Mouse (Mus musculus): ENCODE data around the gene Fam168a. TPM values are rescaled to one million over a fixed set of nuclear protein-coding genes. Genes with fewer than 3 reads are reported as not detected.

The Fam168a gene
- polyA plus RNA-seq, 1 experiment from 2014 or later, result 33.3 TPM

- Histone ChIP-seq H3K4me2 (peak overlapping the region; percentile 17; the same call in 1 of the 2 replicates), H3K4me1 (no peaks in the 10 kb centered on the region), H3K27me3 (replicated peaks) (no peaks in the 10 kb centered on the region), H3K9ac (no peak overlapping the region), H3K9me3 (no peaks in the 10 kb centered on the region), H3K4me3 (replicated peaks) (no peak overlapping the region), H3K36me3 (no peaks in the 10 kb centered on the region), H3K27ac (no peak overlapping the region)
- peak; percentile 60 for ATAC-seq (ENCODE audit: insufficient read depth, low FRiP score, low read depth)
- WGBS, result 54% methylated on average over 15 of the region's 15 CpGs
Observed at GRCm38 (mm10) chr7:100678948-100679880, 27.2 kb upstream of the Fam168a start.

GRCm38 (mm10) chr7:100681132-100681531, 25.3 kb upstream of the Fam168a start:
- H3K36me3 ChIP-seq, result no peaks in the 10 kb centered on the region
- 43% methylated on average over 5 of the region's 5 CpGs for WGBS
- no peak overlapping the region for H3K4me2 ChIP-seq
- no peaks in the 10 kb centered on the region for H3K9me3 ChIP-seq
- H3K4me3 ChIP-seq (replicated peaks), result no peak overlapping the region
- H3K9ac ChIP-seq, result no peak overlapping the region
- H3K27ac ChIP-seq, result no peak overlapping the region
- no peaks in the 10 kb centered on the region for H3K27me3 ChIP-seq (replicated peaks)
- no peaks in the 10 kb centered on the region for H3K4me1 ChIP-seq
- no peak for ATAC-seq (ENCODE audit: insufficient read depth, low FRiP score, low read depth)

GRCm38 (mm10) chr7:100683241-100683640, 23.2 kb upstream of the Fam168a start:
- Histone ChIP-seq H3K27ac (no peak overlapping the region), H3K4me2 (no peak overlapping the region), H3K4me1 (no peaks in the 10 kb centered on the region), H3K9ac (no peak overlapping the region), H3K9me3 (no peaks in the 10 kb centered on the region), H3K36me3 (no peaks in the 10 kb centered on the region), H3K4me3 (replicated peaks) (no peak overlapping the region), H3K27me3 (replicated peaks) (no peaks in the 10 kb centered on the region)
- no peak for ATAC-seq (ENCODE audit: insufficient read depth, low FRiP score, low read depth)
- WGBS, result 90% methylated on average over 1 of the region's 1 CpGs

- no peaks in the 10 kb centered on the region for H3K9me3 ChIP-seq
- no peak overlapping the region for H3K9ac ChIP-seq
- no peak for ATAC-seq (ENCODE audit: insufficient read depth, low FRiP score, low read depth)
- H3K27me3 ChIP-seq (replicated peaks), result no peaks in the 10 kb centered on the region
- H3K27ac ChIP-seq, result no peak overlapping the region
- no peaks in the 10 kb centered on the region for H3K4me1 ChIP-seq
- H3K36me3 ChIP-seq, result no peaks in the 10 kb centered on the region
- H3K4me3 ChIP-seq (replicated peaks), result no peak overlapping the region
- no peak overlapping the region for H3K4me2 ChIP-seq
- WGBS, result 63% methylated on average over 5 of the region's 5 CpGs
Observed at GRCm38 (mm10) chr7:100684081-100684480, 22.4 kb upstream of the Fam168a start.

- no peak overlapping the region for H3K4me3 ChIP-seq (replicated peaks)
- no peak overlapping the region for H3K27ac ChIP-seq
- no peaks in the 10 kb centered on the region for H3K9me3 ChIP-seq
- H3K9ac ChIP-seq, result no peak overlapping the region
- peak; percentile 51; the same call in 1 of the 2 replicates for ATAC-seq (ENCODE audit: insufficient read depth, low FRiP score, low read depth)
- 48% methylated on average over 7 of the region's 7 CpGs for WGBS
- H3K36me3 ChIP-seq, result no peaks in the 10 kb centered on the region
- no peak overlapping the region for H3K4me2 ChIP-seq
- H3K4me1 ChIP-seq, result no peaks in the 10 kb centered on the region
- H3K27me3 ChIP-seq (replicated peaks), result no peaks in the 10 kb centered on the region
Observed at GRCm38 (mm10) chr7:100684538-100684937, 21.9 kb upstream of the Fam168a start.

- Histone ChIP-seq H3K27ac (no peak overlapping the region), H3K36me3 (no peaks in the 10 kb centered on the region), H3K27me3 (replicated peaks) (no peaks in the 10 kb centered on the region), H3K4me3 (replicated peaks) (no peak overlapping the region), H3K9ac (no peak overlapping the region), H3K4me1 (no peaks in the 10 kb centered on the region), H3K9me3 (no peaks in the 10 kb centered on the region), H3K4me2 (no peak overlapping the region)
- peak; percentile 63 for ATAC-seq (ENCODE audit: insufficient read depth, low FRiP score, low read depth)
- WGBS, result 40% methylated on average over 13 of the region's 13 CpGs
Observed at GRCm38 (mm10) chr7:100685061-100686030, 21.1 kb upstream of the Fam168a start.

GRCm38 (mm10) chr7:100688471-100688870, 18.0 kb upstream of the Fam168a start:
- no peaks in the 10 kb centered on the region for H3K36me3 ChIP-seq
- no peaks in the 10 kb centered on the region for H3K27me3 ChIP-seq (replicated peaks)
- H3K4me1 ChIP-seq, result no peaks in the 10 kb centered on the region
- H3K4me2 ChIP-seq, result no peak overlapping the region
- H3K27ac ChIP-seq, result no peak overlapping the region
- no peaks in the 10 kb centered on the region for H3K9me3 ChIP-seq
- H3K4me3 ChIP-seq (replicated peaks), result no peak overlapping the region
- H3K9ac ChIP-seq, result no peak overlapping the region
- ATAC-seq (ENCODE audit: insufficient read depth, low FRiP score, low read depth), result no peak
- 82% methylated on average over 7 of the region's 7 CpGs for WGBS

- WGBS, result 68% methylated on average over 8 of the region's 8 CpGs
- no peak overlapping the region for H3K4me2 ChIP-seq
- no peak overlapping the region for H3K27ac ChIP-seq
Observed at GRCm38 (mm10) chr7:100693199-100693598, 13.2 kb upstream of the Fam168a start.

GRCm38 (mm10) chr7:100699771-100700770, 6.4 kb upstream of the Fam168a start:
- ATAC-seq (ENCODE audit: insufficient read depth, low FRiP score, low read depth), result no peak
- 53% methylated on average over 8 of the region's 8 CpGs for WGBS
- H3K27ac ChIP-seq, result no peak overlapping the region
- no peak overlapping the region for H3K4me3 ChIP-seq (replicated peaks)
- no peaks in the 10 kb centered on the region for H3K9me3 ChIP-seq
- no peak overlapping the region for H3K4me2 ChIP-seq
- H3K27me3 ChIP-seq (replicated peaks), result no peaks in the 10 kb centered on the region
- no peak overlapping the region for H3K9ac ChIP-seq
- 0 out of 2 replicates have a peak, but pooled peaks cover 2% of the 10 kb centered on the region for H3K4me1 ChIP-seq
- no peaks in the 10 kb centered on the region for H3K36me3 ChIP-seq

More at GRCm38 (mm10) chr7:100693199-100693598, 13.2 kb upstream of the Fam168a start:
- ATAC-seq (ENCODE audit: insufficient read depth, low FRiP score, low read depth), result no peak
- Histone ChIP-seq H3K9ac (no peak overlapping the region), H3K27me3 (replicated peaks) (no peaks in the 10 kb centered on the region), H3K4me3 (replicated peaks) (no peak overlapping the region), H3K9me3 (no peaks in the 10 kb centered on the region), H3K4me1 (no peaks in the 10 kb centered on the region), H3K36me3 (no peaks in the 10 kb centered on the region)

- H3K9me3 ChIP-seq, result no peaks in the 10 kb centered on the region
- 1% methylated on average over 23 of the region's 23 CpGs for WGBS
- ATAC-seq (ENCODE audit: insufficient read depth, low FRiP score, low read depth), result 0 out of 2 replicates have a peak, but pooled peaks have one; percentile 3
- H3K36me3 ChIP-seq, result no peaks in the 10 kb centered on the region
- H3K4me1 ChIP-seq, result peaks cover 4% of the 10 kb centered on the region; the same call in 1 of the 2 replicates
- no peaks in the 10 kb centered on the region for H3K27me3 ChIP-seq (replicated peaks)
- H3K27ac ChIP-seq, result peak overlapping the region; percentile 93
- H3K4me2 ChIP-seq, result peak overlapping the region; percentile 72
- H3K4me3 ChIP-seq (replicated peaks), result peak overlapping the region; percentile 97
- peak overlapping the region; percentile 93 for H3K9ac ChIP-seq
Observed at GRCm38 (mm10) chr7:100706883-100707480, 547 bp downstream of the Fam168a start.

Data from stomach, embryonic 15.5 days (tissue).